Mouse (Mus musculus) erythroid progenitor cell, adult 5-6 weeks (primary cell): ENCODE data around the gene Olfr601. TPM values are rescaled to one million over a fixed set of nuclear protein-coding genes. Genes with fewer than 3 reads are reported as not detected.
"Not testable (repeated sequence)": the region's sequence is repeated elsewhere in the genome, so short reads cannot be mapped to it uniquely, and the experiment has no call there.

ENCODE experiments used
- ATAC-seq: replicated peaks from 2 replicates; pipeline ENCODE4 v1.8.0; 2016; ENCODE audit warnings: moderate number of reproducible peaks, mild to moderate bottlenecking, moderate TSS enrichment, inconsistent platforms; ENCODE audit not compliant: poor library complexity, low FRiP score, severe bottlenecking
- total RNA-seq, 2 experiments: library from RNA; stranded (forward) in 1 of 2; stranded (reverse) in 1 of 2; fragments of 150-400 nt in 1 of 2; fragments of 186-747, 209-891 nt in 1 of 2; gene quantifications; 2 replicates each; pipeline versions ENCODE4 v1.2.3 to v1.2.4; 2015 to 2017; ENCODE audit warnings: low replicate concordance in 2 of 2

The Olfr601 gene
- not detected in 2 replicates for total RNA-seq (2015; ENCODE audit: low replicate concordance)
- not detected in 2 replicates for total RNA-seq (2017; ENCODE audit: low replicate concordance)

DNA sequence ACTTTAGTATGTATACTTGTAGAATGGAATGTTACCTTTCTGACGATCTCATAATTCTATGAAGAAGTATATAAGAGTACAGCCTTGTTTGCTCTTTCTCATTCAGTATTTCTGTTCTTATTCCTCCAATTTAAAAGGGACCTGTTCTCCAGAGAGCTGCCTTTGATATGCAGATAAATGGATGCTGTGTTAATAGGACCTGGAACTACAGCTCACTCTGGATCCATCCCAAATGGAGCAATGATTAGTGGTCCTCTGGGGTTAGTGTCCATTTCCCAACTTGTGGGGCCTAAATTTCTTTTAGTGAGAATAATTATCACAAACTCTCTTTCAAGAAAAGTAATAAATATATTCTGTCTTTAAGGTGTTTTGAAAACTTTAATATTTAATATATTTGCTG is at the start of gene Olfr601:
Olfr601 (minus strand) TSS at position 101 of the 400 bp plus-strand sequence.
- ATAC-seq: no peak

DNA sequence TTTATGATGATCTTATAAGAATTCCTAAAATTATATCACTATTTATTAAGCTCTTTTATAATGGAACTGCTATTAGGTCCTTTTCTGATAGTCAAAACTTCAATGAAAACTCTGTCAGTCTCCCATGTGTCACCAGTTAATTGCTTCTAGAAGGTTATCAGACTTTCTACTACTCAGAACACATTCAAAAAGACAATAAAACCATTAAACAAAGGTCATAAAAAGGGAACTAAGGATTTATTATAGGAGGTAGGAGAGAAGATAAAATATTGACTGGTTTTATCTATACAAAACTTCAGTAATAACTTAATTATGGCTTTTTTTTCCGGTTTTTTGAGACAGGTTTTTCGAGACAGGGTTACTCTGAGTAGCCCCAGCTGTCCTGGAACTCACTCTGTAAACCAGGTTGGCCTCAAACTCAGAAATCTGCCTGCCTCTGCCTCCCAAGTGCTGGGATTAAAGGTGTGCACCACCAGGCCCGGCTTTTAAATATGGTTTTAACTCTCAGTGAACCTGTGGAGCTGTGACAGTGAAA is 44.1 kb upstream of the Olfr601 start:
- not testable (repeated sequence) for ATAC-seq

DNA sequence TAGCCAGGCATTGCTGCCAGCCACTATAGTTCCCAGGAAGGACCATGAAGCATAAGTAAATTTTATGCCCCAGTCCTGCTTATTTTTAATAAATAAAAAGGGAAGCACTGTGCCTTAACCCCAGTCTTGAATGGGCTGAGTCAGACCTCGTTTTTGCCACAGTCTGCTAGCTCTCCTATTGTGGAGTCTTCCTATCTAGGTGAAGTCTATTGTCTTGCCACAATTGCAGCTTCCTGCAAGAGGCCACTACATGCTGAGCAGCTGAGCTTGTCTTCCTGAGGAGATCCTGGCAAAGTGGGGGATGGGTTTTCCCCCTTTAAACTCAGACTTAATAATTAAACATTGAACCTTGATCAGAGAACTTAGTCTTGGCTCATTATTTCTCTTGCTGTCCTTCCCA is 36.5 kb upstream of the Olfr601 start:
- ATAC-seq: no peak

DNA sequence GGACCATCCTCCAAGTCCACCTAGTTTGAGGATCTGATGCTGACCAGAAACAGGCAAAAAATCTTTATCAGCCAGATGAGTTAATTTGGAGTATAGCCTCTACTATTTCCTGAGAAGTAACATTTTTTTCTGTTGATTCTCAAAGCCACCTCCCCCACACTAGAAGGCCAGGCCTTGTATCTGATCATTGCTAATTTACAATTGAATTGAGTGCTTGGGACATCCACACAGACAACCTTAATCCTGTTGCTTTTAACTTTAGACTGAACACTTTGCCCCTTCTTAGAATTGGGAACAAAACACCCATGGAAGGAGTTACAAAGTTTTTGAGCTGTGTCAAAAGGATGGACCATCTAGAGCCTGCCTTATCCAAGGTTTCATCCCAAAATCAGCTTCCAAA is 35.3 kb upstream of the Olfr601 start:
- no peak for ATAC-seq

DNA sequence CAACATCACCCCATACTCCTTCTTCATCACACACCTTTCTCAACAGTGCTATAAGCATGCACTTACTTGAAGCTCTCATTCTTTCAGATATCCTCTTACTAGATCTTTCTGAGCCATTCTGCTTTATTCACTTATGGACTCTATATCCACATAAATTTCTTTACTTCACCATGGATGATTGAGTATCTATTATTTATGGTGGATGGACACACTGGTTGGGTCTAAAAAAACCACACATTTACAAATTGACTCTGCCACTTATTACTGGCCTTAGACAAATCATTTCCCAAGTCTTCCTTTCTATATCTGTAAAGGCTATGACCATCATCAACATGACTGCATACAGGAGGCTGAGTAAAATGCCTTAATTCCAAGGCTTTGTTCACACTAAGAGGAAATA is 23.6 kb upstream of the Olfr601 start, which contains the start of gene Olfr603:
Olfr603 (minus strand) TSS at position 101 of the 400 bp plus-strand sequence.
- ATAC-seq: no peak

DNA sequence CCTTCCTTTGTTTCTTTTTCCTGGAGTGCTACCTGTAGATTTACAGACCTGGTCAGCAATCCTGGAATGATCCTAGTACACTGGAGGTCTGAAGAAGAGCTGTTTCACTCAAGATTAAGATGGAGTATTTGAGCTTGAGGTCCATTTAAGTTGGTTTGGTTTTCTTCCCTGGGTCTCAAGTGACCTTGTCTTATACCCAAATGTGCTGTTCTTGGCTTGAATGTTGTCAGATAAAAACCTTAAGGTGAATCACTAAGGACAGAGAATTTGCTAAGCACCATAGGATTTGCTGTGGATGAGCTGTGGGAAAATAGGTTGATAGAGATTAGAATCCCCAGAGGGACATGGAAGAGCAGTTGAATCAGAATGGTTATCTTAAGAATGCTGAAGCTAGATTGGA is 12.9 kb downstream of the Olfr601 start, which contains the start of gene Olfr600:
Olfr600 (minus strand) TSS at position 101 of the 400 bp plus-strand sequence.
- no peak for ATAC-seq

DNA sequence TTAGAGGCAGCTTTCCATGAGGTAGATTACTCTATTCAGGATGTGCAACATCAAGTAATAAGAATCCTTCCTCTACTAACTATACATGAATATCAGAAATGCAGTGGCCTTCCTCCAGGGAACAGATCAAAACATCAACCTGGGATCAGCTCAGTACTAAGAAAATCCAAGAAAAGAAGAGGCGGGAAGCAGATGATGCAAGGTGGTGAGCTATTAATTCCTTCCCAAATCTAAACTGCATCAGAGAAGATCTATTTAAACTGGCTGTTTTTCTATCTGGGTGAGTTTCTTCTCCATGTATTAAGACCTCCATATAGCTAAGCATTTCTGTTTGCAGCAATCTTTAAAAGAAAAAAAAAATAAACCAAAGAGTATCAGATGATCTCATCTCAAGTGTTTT is 26.8 kb downstream of the Olfr601 start, which contains the start of gene Olfr599:
Olfr599 (plus strand) TSS at position 301 of the 400 bp plus-strand sequence.
- no peak for ATAC-seq

DNA sequence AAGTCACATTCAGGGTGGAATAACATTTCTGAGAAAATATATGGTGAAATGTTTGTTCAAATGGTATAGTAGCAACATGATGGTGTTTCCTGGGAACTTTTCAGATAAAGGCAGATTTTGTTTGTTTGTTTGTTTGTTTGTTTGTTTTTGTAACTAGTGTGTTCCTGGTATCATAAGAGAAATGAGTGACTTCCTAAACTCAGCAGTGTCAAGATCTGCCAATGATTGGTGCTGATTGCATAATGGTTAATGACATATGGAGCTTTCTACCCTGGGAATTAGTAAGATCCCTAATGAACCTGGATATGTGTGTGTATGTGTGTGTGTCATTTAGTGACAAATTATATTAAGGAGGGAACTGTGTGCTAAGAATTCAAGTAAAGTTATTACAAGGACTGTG is 39.2 kb downstream of the Olfr601 start, which contains the start of gene Olfr598:
Olfr598 (plus strand) TSS at position 301 of the 400 bp plus-strand sequence.
- ATAC-seq: no peak

DNA sequence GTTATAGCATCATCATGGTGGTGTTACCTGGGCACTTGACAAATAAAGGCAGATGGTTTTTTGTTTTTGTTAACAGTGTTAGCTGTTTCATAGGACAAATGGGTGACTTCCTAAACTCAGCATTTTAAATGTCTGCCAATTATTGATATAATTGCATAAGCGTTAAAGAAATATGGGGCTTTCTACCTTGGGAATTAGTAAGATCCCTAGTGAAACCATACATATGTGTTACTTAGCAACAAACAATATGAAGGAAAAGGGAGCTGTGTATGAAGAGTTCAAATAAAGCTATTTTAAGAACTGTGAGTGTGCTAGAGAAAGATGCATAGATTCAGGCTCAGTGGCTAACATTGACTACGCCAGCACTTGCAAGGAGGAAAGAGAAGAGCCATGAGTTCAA is 46.4 kb downstream of the Olfr601 start, which contains the start of gene Olfr597:
Olfr597 (plus strand) TSS at position 301 of the 400 bp plus-strand sequence.
- not testable (repeated sequence) for ATAC-seq

Other genes starting within 250 kb of the Olfr601 start
- not detected in 2 replicates for gene Olfr586, start 237.0 kb downstream of the Olfr601 start, total RNA-seq (2015; ENCODE audit: low replicate concordance)
- not detected in 2 replicates for gene Olfr586, start 237.0 kb downstream of the Olfr601 start, total RNA-seq (2017; ENCODE audit: low replicate concordance)
- gene Olfr588-ps1, start 221.8 kb downstream of the Olfr601 start, total RNA-seq (2015; ENCODE audit: low replicate concordance): not detected in 2 replicates
- gene Olfr588-ps1, start 221.8 kb downstream of the Olfr601 start, total RNA-seq (2017; ENCODE audit: low replicate concordance): 0.39 TPM in 1 of 2 replicates, not detected in the other
- not detected in 2 replicates for gene Olfr589, start 206.3 kb downstream of the Olfr601 start, total RNA-seq (2015; ENCODE audit: low replicate concordance)
- not detected in 2 replicates for gene Olfr589, start 206.3 kb downstream of the Olfr601 start, total RNA-seq (2017; ENCODE audit: low replicate concordance)
- not detected in 2 replicates for gene Olfr591, start 184.3 kb downstream of the Olfr601 start, total RNA-seq (2015; ENCODE audit: low replicate concordance)
- not detected in 2 replicates for gene Olfr591, start 184.3 kb downstream of the Olfr601 start, total RNA-seq (2017; ENCODE audit: low replicate concordance)
- not detected in 2 replicates for gene Olfr592, start 177.9 kb downstream of the Olfr601 start, total RNA-seq (2015; ENCODE audit: low replicate concordance)
- gene Olfr592, start 177.9 kb downstream of the Olfr601 start, total RNA-seq (2017; ENCODE audit: low replicate concordance): not detected in 2 replicates
- not detected in 2 replicates for gene Olfr593, start 150.8 kb downstream of the Olfr601 start, total RNA-seq (2015; ENCODE audit: low replicate concordance)
- not detected in 2 replicates for gene Olfr593, start 150.8 kb downstream of the Olfr601 start, total RNA-seq (2017; ENCODE audit: low replicate concordance)
- gene Olfr594, start 145.7 kb downstream of the Olfr601 start, total RNA-seq (2015; ENCODE audit: low replicate concordance): not detected in 2 replicates
- gene Olfr594, start 145.7 kb downstream of the Olfr601 start, total RNA-seq (2017; ENCODE audit: low replicate concordance): not detected in 2 replicates
- gene Usp17ld, start 110.2 kb downstream of the Olfr601 start, total RNA-seq (2015; ENCODE audit: low replicate concordance): not detected in 2 replicates
- 0.90 TPM in 1 of 2 replicates, not detected in the other for gene Usp17ld, start 110.2 kb downstream of the Olfr601 start, total RNA-seq (2017; ENCODE audit: low replicate concordance)
- gene Olfr596, start 57.0 kb downstream of the Olfr601 start, total RNA-seq (2015; ENCODE audit: low replicate concordance): not detected in 2 replicates
- gene Olfr596, start 57.0 kb downstream of the Olfr601 start, total RNA-seq (2017; ENCODE audit: low replicate concordance): not detected in 2 replicates
- not detected in 2 replicates for gene Olfr597, start 46.3 kb downstream of the Olfr601 start, total RNA-seq (2015; ENCODE audit: low replicate concordance)
- gene Olfr597, start 46.3 kb downstream of the Olfr601 start, total RNA-seq (2017; ENCODE audit: low replicate concordance): not detected in 2 replicates
- not detected in 2 replicates for gene Olfr598, start 39.1 kb downstream of the Olfr601 start, total RNA-seq (2015; ENCODE audit: low replicate concordance)
- 1.0 TPM in 1 of 2 replicates, not detected in the other for gene Olfr598, start 39.1 kb downstream of the Olfr601 start, total RNA-seq (2017; ENCODE audit: low replicate concordance)
- gene Olfr599, start 26.7 kb downstream of the Olfr601 start, total RNA-seq (2015; ENCODE audit: low replicate concordance): not detected in 2 replicates
- gene Olfr599, start 26.7 kb downstream of the Olfr601 start, total RNA-seq (2017; ENCODE audit: low replicate concordance): not detected in 2 replicates
- not detected in 2 replicates for gene Olfr600, start 13.0 kb downstream of the Olfr601 start, total RNA-seq (2015; ENCODE audit: low replicate concordance)
- gene Olfr600, start 13.0 kb downstream of the Olfr601 start, total RNA-seq (2017; ENCODE audit: low replicate concordance): not detected in 2 replicates
- gene Olfr603, start 23.5 kb upstream of the Olfr601 start, total RNA-seq (2015; ENCODE audit: low replicate concordance): not detected in 2 replicates
- not detected in 2 replicates for gene Olfr603, start 23.5 kb upstream of the Olfr601 start, total RNA-seq (2017; ENCODE audit: low replicate concordance)
- not detected in 2 replicates for gene Usp17lc, start 52.4 kb upstream of the Olfr601 start, total RNA-seq (2015; ENCODE audit: low replicate concordance)
- gene Usp17lc, start 52.4 kb upstream of the Olfr601 start, total RNA-seq (2017; ENCODE audit: low replicate concordance): not detected in 2 replicates
- not detected in 2 replicates for gene Olfr605, start 82.8 kb upstream of the Olfr601 start, total RNA-seq (2015; ENCODE audit: low replicate concordance)
- gene Olfr605, start 82.8 kb upstream of the Olfr601 start, total RNA-seq (2017; ENCODE audit: low replicate concordance): not detected in 2 replicates
- gene Olfr606, start 86.4 kb upstream of the Olfr601 start, total RNA-seq (2015; ENCODE audit: low replicate concordance): not detected in 2 replicates
- gene Olfr606, start 86.4 kb upstream of the Olfr601 start, total RNA-seq (2017; ENCODE audit: low replicate concordance): not detected in 2 replicates
- not detected in 2 replicates for gene Olfr607, start 101.5 kb upstream of the Olfr601 start, total RNA-seq (2015; ENCODE audit: low replicate concordance)
- gene Olfr607, start 101.5 kb upstream of the Olfr601 start, total RNA-seq (2017; ENCODE audit: low replicate concordance): not detected in 2 replicates
- gene Olfr608, start 107.2 kb upstream of the Olfr601 start, total RNA-seq (2015; ENCODE audit: low replicate concordance): not detected in 2 replicates
- not detected in 2 replicates for gene Olfr608, start 107.2 kb upstream of the Olfr601 start, total RNA-seq (2017; ENCODE audit: low replicate concordance)
- not detected in 2 replicates for gene Olfr609, start 135.4 kb upstream of the Olfr601 start, total RNA-seq (2015; ENCODE audit: low replicate concordance)
- not detected in 2 replicates for gene Olfr609, start 135.4 kb upstream of the Olfr601 start, total RNA-seq (2017; ENCODE audit: low replicate concordance)
- not detected in 2 replicates for gene Olfr610, start 149.5 kb upstream of the Olfr601 start, total RNA-seq (2015; ENCODE audit: low replicate concordance)
- not detected in 2 replicates for gene Olfr610, start 149.5 kb upstream of the Olfr601 start, total RNA-seq (2017; ENCODE audit: low replicate concordance)
- gene Olfr611, start 158.2 kb upstream of the Olfr601 start, total RNA-seq (2015; ENCODE audit: low replicate concordance): not detected in 2 replicates
- not detected in 2 replicates for gene Olfr611, start 158.2 kb upstream of the Olfr601 start, total RNA-seq (2017; ENCODE audit: low replicate concordance)
- gene Olfr612, start 180.1 kb upstream of the Olfr601 start, total RNA-seq (2015; ENCODE audit: low replicate concordance): not detected in 2 replicates
- not detected in 2 replicates for gene Olfr612, start 180.1 kb upstream of the Olfr601 start, total RNA-seq (2017; ENCODE audit: low replicate concordance)
- not detected in 2 replicates for gene Olfr613, start 185.4 kb upstream of the Olfr601 start, total RNA-seq (2015; ENCODE audit: low replicate concordance)
- not detected in 2 replicates for gene Olfr613, start 185.4 kb upstream of the Olfr601 start, total RNA-seq (2017; ENCODE audit: low replicate concordance)
- not detected in 2 replicates for gene Olfr615, start 193.4 kb upstream of the Olfr601 start, total RNA-seq (2015; ENCODE audit: low replicate concordance)
- gene Olfr615, start 193.4 kb upstream of the Olfr601 start, total RNA-seq (2017; ENCODE audit: low replicate concordance): not detected in 2 replicates
- gene Olfr616, start 206.5 kb upstream of the Olfr601 start, total RNA-seq (2015; ENCODE audit: low replicate concordance): not detected in 2 replicates
- gene Olfr616, start 206.5 kb upstream of the Olfr601 start, total RNA-seq (2017; ENCODE audit: low replicate concordance): not detected in 2 replicates
- not detected in 2 replicates for gene Olfr617, start 210.4 kb upstream of the Olfr601 start, total RNA-seq (2015; ENCODE audit: low replicate concordance)
- not detected in 2 replicates for gene Olfr617, start 210.4 kb upstream of the Olfr601 start, total RNA-seq (2017; ENCODE audit: low replicate concordance)
- not detected in 2 replicates for gene Olfr618, start 227.4 kb upstream of the Olfr601 start, total RNA-seq (2015; ENCODE audit: low replicate concordance)
- not detected in 2 replicates for gene Olfr618, start 227.4 kb upstream of the Olfr601 start, total RNA-seq (2017; ENCODE audit: low replicate concordance)
- gene Olfr619, start 237.9 kb upstream of the Olfr601 start, total RNA-seq (2015; ENCODE audit: low replicate concordance): not detected in 2 replicates
- not detected in 2 replicates for gene Olfr619, start 237.9 kb upstream of the Olfr601 start, total RNA-seq (2017; ENCODE audit: low replicate concordance)
- not detected in 2 replicates for gene Olfr620, start 249.9 kb upstream of the Olfr601 start, total RNA-seq (2015; ENCODE audit: low replicate concordance)
- not detected in 2 replicates for gene Olfr620, start 249.9 kb upstream of the Olfr601 start, total RNA-seq (2017; ENCODE audit: low replicate concordance)